Mouse (Mus musculus) hindbrain, embryonic 10.5 days (tissue): ENCODE measurements around the gene Gm44596. TPM values are rescaled to one million over a fixed set of nuclear protein-coding genes. Genes with fewer than 3 reads are reported as not detected.

Source experiments
- DNase-seq: peaks from one replicate; pipeline ENCODE4 v3.0.0-alpha.2; 2017; ENCODE audit warnings: low spot score
- H3K27ac ChIP-seq: fragments of 300-500 bp; sonication (generic); 2 replicates; pipeline ENCODE4 v1.5.1; 2016; ENCODE audit warnings: mild to moderate bottlenecking, moderate library complexity
- H3K27me3 ChIP-seq: fragments of 300-500 bp; sonication (generic); 2 replicates; pipeline ENCODE4 v1.6.1; 2016; ENCODE audit warnings: mild to moderate bottlenecking; ENCODE audit not compliant: poor library complexity, insufficient read depth, severe bottlenecking
- H3K36me3 ChIP-seq: fragments of 300-500 bp; sonication (generic); 2 replicates; pipeline ENCODE4 v1.6.1; 2016; ENCODE audit warnings: mild to moderate bottlenecking, moderate library complexity
- H3K4me1 ChIP-seq: fragments of 300-500 bp; sonication (generic); replicated peaks from 2 replicates; pipeline ENCODE4 v1.6.1; 2016; ENCODE audit warnings: mild to moderate bottlenecking
- H3K4me3 ChIP-seq: fragments of 300-500 bp; sonication (generic); 2 replicates; pipeline ENCODE4 v1.5.1; 2016; ENCODE audit warnings: mild to moderate bottlenecking, moderate library complexity
- H3K9me3 ChIP-seq: fragments of 300-500 bp; sonication (generic); 2 replicates; pipeline ENCODE4 v1.6.1; 2016; ENCODE audit warnings: mild to moderate bottlenecking, moderate library complexity
- WGBS: fragments of 180-500 bp; shearing (Covaris S2); methylation state at CpG from one replicate; pipeline ENCODE4 v1.1.7; 2016; 5-methylcytosine and 5-hydroxymethylcytosine counted together
- polyA plus RNA-seq: library from polyadenylated mRNA; unstranded; fragments of >200 nt; fragmentation: Nextera tagmentation; extraction: Ambion mirVana; gene quantifications from 2 replicates; pipeline ENCODE4 v1.2.1, GENCODE M21; 2016

The Gm44596 gene
- polyA plus RNA-seq: not detected in 2 replicates

DNA sequence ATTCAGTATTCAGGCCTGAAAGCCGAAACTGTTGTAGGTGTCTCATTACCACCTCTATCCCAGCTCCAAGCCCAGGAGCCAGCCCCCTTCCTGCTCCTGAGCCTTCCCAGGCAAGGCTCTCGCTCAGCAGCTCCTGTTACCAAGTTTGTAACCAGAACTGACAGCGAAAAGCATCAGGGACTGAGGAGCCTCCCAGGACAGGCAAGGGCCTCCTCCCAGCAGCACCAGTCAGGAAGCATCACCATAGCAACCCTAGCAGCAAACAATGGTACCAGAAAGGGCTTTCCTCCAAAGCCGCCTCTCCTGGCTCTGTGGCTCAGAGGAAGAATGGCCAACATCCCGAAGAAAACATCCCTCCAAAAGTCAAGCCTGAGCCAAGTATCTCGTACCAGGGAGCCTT, at the start of gene Gm44596, which contains the start of gene Tex52:
TSS of gene Gm44596 (plus strand) at position 312 of the 400 bp plus-strand sequence.
TSS of gene Tex52 (plus strand) at position 265 of the 400 bp plus-strand sequence.
- H3K27ac ChIP-seq: peak within 1 kb of the TSS; percentile 29; the same call in 1 of the 2 replicates
- peak; percentile 63 for DNase-seq
- H3K4me1 ChIP-seq: peaks cover 28% of the 10 kb centered on the region
- H3K4me3 ChIP-seq: no peak within 1 kb of the TSS
- peaks cover 76% of the 10 kb centered on the region for H3K36me3 ChIP-seq
- no peaks in the 10 kb centered on the region for H3K27me3 ChIP-seq
- WGBS: 23% methylated on average over 6 of the region's 6 CpGs
- no peaks in the 10 kb centered on the region for H3K9me3 ChIP-seq

GRCm38 (mm10) chr6:128334397-128335124, 40.7 kb upstream of the Gm44596 start:
- peak overlapping the region; percentile 50 for H3K27ac ChIP-seq
- peaks cover 68% of the 10 kb centered on the region for H3K36me3 ChIP-seq

GRCm38 (mm10) chr6:128337467-128337866, 37.8 kb upstream of the Gm44596 start:
- Histone ChIP-seq H3K27ac (no peak overlapping the region), H3K4me3 (no peak overlapping the region), H3K36me3 (peaks cover 53% of the 10 kb centered on the region), H3K9me3 (no peaks in the 10 kb centered on the region), H3K4me1 (peaks cover 22% of the 10 kb centered on the region), H3K27me3 (no peaks in the 10 kb centered on the region)
- WGBS: 87% methylated on average over 7 of the region's 7 CpGs
- DNase-seq: no peak

More at GRCm38 (mm10) chr6:128334397-128335124, 40.7 kb upstream of the Gm44596 start:
- 22% methylated on average over 12 of the region's 12 CpGs for WGBS
- DNase-seq: peak; percentile 74
- H3K27me3 ChIP-seq: no peaks in the 10 kb centered on the region
- no peak overlapping the region for H3K4me3 ChIP-seq
- H3K4me1 ChIP-seq: peaks cover 18% of the 10 kb centered on the region
- peaks cover 16% of the 10 kb centered on the region for H3K9me3 ChIP-seq

DNA sequence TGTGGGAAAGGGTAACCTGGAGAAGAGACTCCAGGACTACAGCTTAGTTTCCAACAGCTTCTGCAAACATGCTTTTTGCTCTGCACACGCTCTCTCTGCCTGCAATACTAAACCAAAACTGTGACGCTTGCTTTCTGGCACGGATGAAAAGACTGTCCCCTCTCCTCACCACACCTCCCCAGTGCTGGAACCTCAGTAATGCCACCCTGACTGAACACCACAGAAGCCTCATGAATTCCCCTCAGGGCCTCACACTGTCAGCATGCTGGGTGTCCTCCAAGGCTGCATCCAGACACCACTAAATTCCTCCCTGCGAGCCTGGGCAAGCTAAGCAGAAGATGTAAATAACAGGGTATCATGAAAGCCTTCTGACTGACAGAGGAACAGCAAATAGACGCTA, 36.4 kb upstream of the Gm44596 start:
- Histone ChIP-seq H3K36me3 (peaks cover 53% of the 10 kb centered on the region), H3K4me1 (peaks cover 22% of the 10 kb centered on the region), H3K4me3 (no peak overlapping the region), H3K9me3 (no peaks in the 10 kb centered on the region), H3K27ac (no peak overlapping the region), H3K27me3 (no peaks in the 10 kb centered on the region)
- WGBS: 62% methylated on average over 5 of the region's 5 CpGs
- no peak for DNase-seq

- Histone ChIP-seq H3K9me3 (no peaks in the 10 kb centered on the region), H3K4me3 (no peak overlapping the region), H3K27ac (no peak overlapping the region), H3K36me3 (peaks cover 37% of the 10 kb centered on the region), H3K4me1 (peaks cover 12% of the 10 kb centered on the region; the same call in 1 of the 2 replicates), H3K27me3 (no peaks in the 10 kb centered on the region)
- WGBS: 95% methylated on average over 11 of the region's 11 CpGs
- no peak for DNase-seq
These were observed 33.2 kb upstream of the Gm44596 start for GRCm38 (mm10) chr6:128341956-128342723.

DNA sequence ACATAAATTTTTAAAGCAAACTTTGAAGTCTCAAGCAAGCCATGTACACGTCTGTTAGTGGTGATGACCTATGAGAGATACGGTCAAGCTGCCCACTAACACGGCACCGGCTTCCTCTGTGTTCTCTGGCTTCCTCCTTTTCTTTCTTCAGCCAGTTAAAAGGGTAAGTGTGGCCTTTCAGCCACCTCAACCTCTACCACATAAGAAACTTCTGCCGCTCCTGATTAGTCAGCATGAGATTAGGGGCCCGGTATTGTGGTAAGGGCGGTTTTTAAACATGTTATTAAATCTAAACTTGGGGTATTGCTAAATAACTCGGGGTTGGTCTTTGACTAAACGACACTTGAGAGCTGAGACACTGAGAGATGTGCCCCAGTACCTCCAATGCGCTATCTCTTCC, 29.7 kb upstream of the Gm44596 start:
- no peaks in the 10 kb centered on the region for H3K9me3 ChIP-seq
- peaks cover 56% of the 10 kb centered on the region for H3K36me3 ChIP-seq
- H3K4me3 ChIP-seq: no peak overlapping the region
- no peak for DNase-seq
- 93% methylated on average over 10 of the region's 10 CpGs for WGBS
- no peaks in the 10 kb centered on the region for H3K27me3 ChIP-seq
- H3K27ac ChIP-seq: no peak overlapping the region
- peaks cover 8% of the 10 kb centered on the region; the same call in 1 of the 2 replicates for H3K4me1 ChIP-seq

- no peak overlapping the region for H3K27ac ChIP-seq
- H3K4me1 ChIP-seq: peaks cover 8% of the 10 kb centered on the region; the same call in 1 of the 2 replicates
- H3K9me3 ChIP-seq: no peaks in the 10 kb centered on the region
- no peak overlapping the region for H3K4me3 ChIP-seq
- 94% methylated on average over 6 of the region's 6 CpGs for WGBS
- peaks cover 59% of the 10 kb centered on the region for H3K36me3 ChIP-seq
- H3K27me3 ChIP-seq: no peaks in the 10 kb centered on the region
- no peak for DNase-seq
These were observed 28.5 kb upstream of the Gm44596 start for GRCm38 (mm10) chr6:128346782-128347181.

- no peak for DNase-seq
These were observed 25.6 kb upstream of the Gm44596 start for GRCm38 (mm10) chr6:128349711-128350110.

GRCm38 (mm10) chr6:128354140-128354539, 21.2 kb upstream of the Gm44596 start:
- H3K9me3 ChIP-seq: no peaks in the 10 kb centered on the region
- peaks cover 34% of the 10 kb centered on the region for H3K4me1 ChIP-seq
- H3K36me3 ChIP-seq: peaks cover 58% of the 10 kb centered on the region
- 54% methylated on average over 3 of the region's 3 CpGs for WGBS
- H3K4me3 ChIP-seq: 0 out of 2 replicates have a peak overlapping the region, but pooled peaks have one; percentile 83
- no peak for DNase-seq
- no peaks in the 10 kb centered on the region for H3K27me3 ChIP-seq
- no peak overlapping the region for H3K27ac ChIP-seq

More at GRCm38 (mm10) chr6:128349711-128350110, 25.6 kb upstream of the Gm44596 start:
- Histone ChIP-seq H3K27ac (peak overlapping the region; percentile 37), H3K4me1 (peaks cover 25% of the 10 kb centered on the region), H3K36me3 (peaks cover 51% of the 10 kb centered on the region), H3K27me3 (no peaks in the 10 kb centered on the region), H3K9me3 (no peaks in the 10 kb centered on the region), H3K4me3 (no peak overlapping the region)
- WGBS: 50% methylated on average over 7 of the region's 7 CpGs

GRCm38 (mm10) chr6:128355201-128355681, 20.1 kb upstream of the Gm44596 start:
- Histone ChIP-seq H3K27ac (peak overlapping the region; percentile 93), H3K27me3 (no peaks in the 10 kb centered on the region), H3K4me1 (peaks cover 37% of the 10 kb centered on the region), H3K4me3 (peak overlapping the region; percentile 83), H3K9me3 (no peaks in the 10 kb centered on the region), H3K36me3 (peaks cover 50% of the 10 kb centered on the region)
- DNase-seq: no peak
- under 1% methylated on average over 28 of the region's 28 CpGs for WGBS

DNA sequence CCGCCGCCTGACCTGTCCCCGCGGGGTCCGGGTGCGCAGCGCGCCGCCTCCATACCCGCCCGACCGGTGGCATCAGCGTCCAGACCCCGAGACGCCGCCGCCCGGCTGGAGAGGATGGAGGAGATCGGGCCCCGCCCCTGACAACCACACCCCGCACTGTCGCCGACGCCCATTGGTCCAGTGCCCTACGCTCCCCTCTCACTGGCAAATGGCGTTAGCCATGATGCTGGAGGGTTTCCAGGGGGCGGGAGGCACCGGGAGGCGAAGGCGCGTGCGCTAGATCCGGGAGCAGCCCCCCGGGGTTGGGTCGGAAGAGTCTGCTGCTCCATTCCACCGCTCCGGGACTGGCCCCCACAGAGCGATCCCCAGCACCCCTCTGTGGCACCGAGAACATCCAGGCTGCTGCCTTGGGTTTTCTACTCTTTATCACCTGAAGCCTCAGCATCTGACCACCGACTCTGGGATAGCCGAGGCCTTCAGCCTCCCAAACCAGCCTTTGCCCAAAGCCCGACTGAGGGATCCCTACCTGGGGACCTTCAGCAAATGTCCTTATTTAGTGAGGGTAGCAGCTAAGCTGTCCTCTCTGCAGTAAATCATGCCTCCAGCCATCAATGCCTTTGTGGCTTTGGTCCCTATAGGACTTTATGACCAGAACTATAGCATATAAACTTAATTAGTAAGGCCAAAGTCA, 19.4 kb upstream of the Gm44596 start, which contains the start of gene Tulp3:
TSS of gene Tulp3 (minus strand) at position 126 of the 691 bp plus-strand sequence.
- under 1% methylated on average over 42 of the region's 42 CpGs for WGBS
- no peaks in the 10 kb centered on the region for H3K27me3 ChIP-seq
- H3K4me1 ChIP-seq: peaks cover 43% of the 10 kb centered on the region
- peak within 1 kb of the TSS; percentile 93 for H3K27ac ChIP-seq
- DNase-seq: peak; percentile 99
- H3K4me3 ChIP-seq: peak within 1 kb of the TSS; percentile 83
- peaks cover 44% of the 10 kb centered on the region for H3K36me3 ChIP-seq
- H3K9me3 ChIP-seq: no peaks in the 10 kb centered on the region

- Histone ChIP-seq H3K27ac (no peak overlapping the region), H3K36me3 (peaks cover 27% of the 10 kb centered on the region), H3K9me3 (no peaks in the 10 kb centered on the region), H3K27me3 (no peaks in the 10 kb centered on the region), H3K4me3 (no peak overlapping the region), H3K4me1 (peaks cover 54% of the 10 kb centered on the region)
- peak; percentile 66 for DNase-seq
- WGBS: 32% methylated on average over 2 of the region's 2 CpGs
These were observed 16.3 kb upstream of the Gm44596 start for GRCm38 (mm10) chr6:128358999-128359398.
